Mouse (Mus musculus): ENCODE measurements around the gene Ecm2. TPM values are rescaled to one million over a fixed set of nuclear protein-coding genes. Genes with fewer than 3 reads are reported as not detected.

Gene Ecm2
- total and polyA plus RNA-seq, 3 experiments, result 0.04 to 0.14 TPM; not detected in 1

- no peak overlapping the region for H3K27ac ChIP-seq (ENCODE audit: insufficient read depth, low read depth)
- no peak for DNase-seq (ENCODE audit: extremely low read depth)
- dilution Hi-C loops (cut with MboI; ENCODE audit: extremely low pct_ligation_motif_present, extremely low pct_unique_long_range_greater_than_20kb, low sequenced_read_pairs) (no loop called here), in situ Hi-C loops (cut with MboI; ENCODE audit: low pct_ligation_motif_present, low pct_unique_long_range_greater_than_20kb, low sequenced_read_pairs) (no loop called here)
- H3K4me1 ChIP-seq (ENCODE audit: control insufficient read depth in 1 of 2, insufficient read depth in 2 of 2), result peaks cover 0 to 7% of the 10 kb centered on the region in 2 experiments; a peak in 1 of 4 replicates
- H3K4me2 ChIP-seq (ENCODE audit: insufficient read depth, low read depth, poor library complexity, severe bottlenecking), result no peak overlapping the region
- no peaks in the 10 kb centered on the region for H3K9me3 ChIP-seq (replicated peaks; ENCODE audit: low read length)
- H3K36me3 ChIP-seq (replicated peaks in 1 of 2; ENCODE audit: control insufficient read depth in 1 of 2, insufficient read depth in 1 of 2, low read length in 1 of 2), result peaks cover 0 to 4% of the 10 kb centered on the region in 2 experiments
- TF ChIP-seq CHD1 (IDR thresholded peaks at IDR 0.05; ENCODE audit: low read depth, low read length) (no peak), UBTF (IDR thresholded peaks at IDR 0.05; ENCODE audit: low read depth, low read length) (no peak), SIN3A (IDR thresholded peaks at IDR 0.05; ENCODE audit: low read length) (no peak), CHD2 (IDR thresholded peaks at IDR 0.05; ENCODE audit: low read length) (no peak), KAT2A (IDR thresholded peaks at IDR 0.05; ENCODE audit: insufficient replicate concordance, low read length) (no peak), JUN (IDR thresholded peaks at IDR 0.05; ENCODE audit: insufficient read depth, low read depth, low read length) (no peak), PAX5 (IDR thresholded peaks at IDR 0.05; ENCODE audit: low read length) (no peak), MAX (IDR thresholded peaks at IDR 0.05; ENCODE audit: low read length) (no peak)
- no peak overlapping the region for H3K9ac ChIP-seq (ENCODE audit: insufficient read depth, low read depth)
- no peaks in the 10 kb centered on the region for H3K79me2 ChIP-seq (replicated peaks; ENCODE audit: control insufficient read depth, extremely low read depth, insufficient read depth, poor library complexity, severe bottlenecking)
- H3K27me3 ChIP-seq (replicated peaks), result no peaks in the 10 kb centered on the region
- H3K4me3 ChIP-seq (replicated peaks in 1 of 3; ENCODE audit: low read depth in 2 of 3, low read length in 2 of 3, poor library complexity in 1 of 3), result no peak overlapping the region
Observed at GRCm38 (mm10) chr13:49546517-49546916, 41.9 kb downstream of the Ecm2 start.

DNA sequence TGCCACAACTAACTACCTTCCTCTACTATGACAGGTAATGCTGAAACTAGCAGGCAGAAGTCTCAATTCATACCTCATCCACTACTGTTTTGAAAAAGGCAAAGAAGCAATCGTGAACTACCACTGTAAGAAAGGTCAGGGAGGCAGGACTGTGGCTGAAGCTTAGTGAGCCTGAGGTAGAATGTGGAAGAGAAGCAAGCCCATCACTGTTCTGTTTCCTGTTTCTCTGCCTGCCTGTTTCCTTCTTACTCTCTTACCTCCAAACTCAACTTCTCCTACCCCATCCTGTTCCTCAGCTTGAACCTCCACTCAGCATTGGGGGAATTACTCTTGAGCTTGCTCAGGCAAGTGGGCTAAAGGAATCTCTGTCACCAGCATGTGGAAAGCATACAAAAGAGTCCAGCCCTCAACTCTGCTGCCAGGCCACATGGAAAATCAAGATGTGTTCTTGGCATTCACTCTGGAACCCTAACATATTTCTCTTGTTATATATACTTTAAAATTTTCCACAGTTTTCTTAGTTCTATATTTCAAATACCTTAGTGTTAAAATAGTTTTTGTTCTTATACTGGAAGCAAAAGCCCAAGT lies 43.0 kb downstream of the Ecm2 start:
- dilution Hi-C loops (cut with MboI; ENCODE audit: extremely low pct_ligation_motif_present, extremely low pct_unique_long_range_greater_than_20kb, low sequenced_read_pairs) (no loop called here), in situ Hi-C loops (cut with MboI; ENCODE audit: low pct_ligation_motif_present, low pct_unique_long_range_greater_than_20kb, low sequenced_read_pairs) (no loop called here)
- no peak overlapping the region for H3K4me2 ChIP-seq (ENCODE audit: insufficient read depth, low read depth, poor library complexity, severe bottlenecking)
- H3K4me3 ChIP-seq (replicated peaks in 1 of 3; ENCODE audit: low read depth in 2 of 3, low read length in 2 of 3, poor library complexity in 1 of 3), result no peak overlapping the region
- peaks cover 0 to 5% of the 10 kb centered on the region in 2 experiments for H3K36me3 ChIP-seq (replicated peaks in 1 of 2; ENCODE audit: control insufficient read depth in 1 of 2, insufficient read depth in 1 of 2, low read length in 1 of 2)
- TF ChIP-seq MAFK (IDR thresholded peaks at IDR 0.05; ENCODE audit: insufficient replicate concordance, low read length), result no peak
- TF ChIP-seq ZC3H11A (IDR thresholded peaks at IDR 0.05; ENCODE audit: low read depth, low read length), result no peak
- no peak for TF ChIP-seq TBP (conservative IDR thresholded peaks at IDR 0.05; ENCODE audit: low read depth, low read length)
- no peak for TF ChIP-seq POLR2A (IDR thresholded peaks at IDR 0.05; ENCODE audit: low read depth, low read length)
- no peak for TF ChIP-seq MAZ (IDR thresholded peaks at IDR 0.05; ENCODE audit: low read depth, low read length)
- TF ChIP-seq CTCF (conservative IDR thresholded peaks at IDR 0.05 in 1 of 2, IDR thresholded peaks at IDR 0.05 in 1 of 2; ENCODE audit: low read depth in 2 of 2, low read length in 2 of 2), result no peak
- no peak for TF ChIP-seq HCFC1 (IDR thresholded peaks at IDR 0.05; ENCODE audit: low read depth, low read length)
- no peak for TF ChIP-seq ELF1 (IDR thresholded peaks at IDR 0.05; ENCODE audit: low read depth, low read length)
- TF ChIP-seq MXI1 (IDR thresholded peaks at IDR 0.05; ENCODE audit: low read depth, low read length), result no peak
- TF ChIP-seq ZNF384 (IDR thresholded peaks at IDR 0.05; ENCODE audit: low read depth, low read length), result no peak
- TF ChIP-seq NELFE (IDR thresholded peaks at IDR 0.05; ENCODE audit: low read depth, low read length), result no peak
- TF ChIP-seq TCF12 (IDR thresholded peaks at IDR 0.05; ENCODE audit: low read depth, low read length), result no peak
- no peak for TF ChIP-seq ZKSCAN1 (IDR thresholded peaks at IDR 0.05; ENCODE audit: borderline replicate concordance, low read depth, low read length)
- no peak for TF ChIP-seq PAX5 (IDR thresholded peaks at IDR 0.05; ENCODE audit: low read length)
- TF ChIP-seq CHD2 (IDR thresholded peaks at IDR 0.05; ENCODE audit: low read length), result no peak
- no peak for TF ChIP-seq EP300 (IDR thresholded peaks at IDR 0.05; ENCODE audit: low read length)
- TF ChIP-seq USF1 (IDR thresholded peaks at IDR 0.05; ENCODE audit: low read depth, low read length), result no peak
- TF ChIP-seq IRF4 (IDR thresholded peaks at IDR 0.05; ENCODE audit: low read depth, low read length), result no peak
- TF ChIP-seq ZMIZ1 (IDR thresholded peaks at IDR 0.05; ENCODE audit: low read depth, low read length), result no peak
- no peaks in the 10 kb centered on the region for H3K27me3 ChIP-seq (replicated peaks)
- no peak for DNase-seq (ENCODE audit: extremely low read depth)
- H3K79me2 ChIP-seq (replicated peaks; ENCODE audit: control insufficient read depth, extremely low read depth, insufficient read depth, poor library complexity, severe bottlenecking), result no peaks in the 10 kb centered on the region
- H3K4me1 ChIP-seq (ENCODE audit: control insufficient read depth in 1 of 2, insufficient read depth in 2 of 2), result peaks cover 0 to 7% of the 10 kb centered on the region in 2 experiments; a peak in 1 of 4 replicates
- H3K9me3 ChIP-seq (replicated peaks; ENCODE audit: low read length), result no peaks in the 10 kb centered on the region
- no peak overlapping the region for H3K27ac ChIP-seq (ENCODE audit: insufficient read depth, low read depth)
- H3K9ac ChIP-seq (ENCODE audit: insufficient read depth, low read depth), result no peak overlapping the region

Measured in CH12.LX (cell line).